Mouse (Mus musculus) testis, adult 2 months (tissue): ENCODE results near the gene Fxyd6.

Experiments
- CTCF ChIP-seq: fragments of 200-500 bp; IDR thresholded peaks from 2 replicates; pipeline ENCODE4 v1.5.1; 2012; ENCODE audit warnings: low read depth, mild to moderate bottlenecking, inconsistent platforms, low read length, moderate library complexity; ENCODE audit not compliant: control insufficient read depth, insufficient read depth, insufficient replicate concordance
- POLR2A ChIP-seq: fragments of 200-500 bp; IDR thresholded peaks from 2 replicates; pipeline ENCODE4 v1.6.1; 2012; ENCODE audit warnings: low read depth, mild to moderate bottlenecking, inconsistent platforms, low read length, moderate library complexity; ENCODE audit not compliant: control insufficient read depth

GRCm38 (mm10) chr9:45410614-45411013 lies 40.6 kb downstream of the Fxyd6 start:
- TF ChIP-seq CTCF: no peak
- TF ChIP-seq POLR2A: no peak
